Mouse (Mus musculus) cerebellum, postnatal 14 days (tissue): ENCODE data around the gene A2ml1.

Source experiments
- DNase-seq, 2 experiments: peaks; one replicate each; pipeline ENCODE4 v3.0.0; 2021; ENCODE audit warnings: mixed read lengths in 2 of 2

Gene A2ml1

GRCm38 (mm10) chr6:128549463-128550452 lies 31.6 kb downstream of the A2ml1 start:
- DNase-seq: no peak

- no peak for DNase-seq
Measured at GRCm38 (mm10) chr6:128548532-128548931, 32.9 kb downstream of the A2ml1 start.

GRCm38 (mm10) chr6:128545402-128545801 lies 36.0 kb downstream of the A2ml1 start:
- no peak for DNase-seq

GRCm38 (mm10) chr6:128543226-128543625 lies 38.2 kb downstream of the A2ml1 start:
- DNase-seq: peak; percentile 2 to 13

GRCm38 (mm10) chr6:128535250-128535649 lies 46.2 kb downstream of the A2ml1 start:
- no peak for DNase-seq

GRCm38 (mm10) chr6:128533296-128533695 lies 48.1 kb downstream of the A2ml1 start:
- no peak for DNase-seq

GRCm38 (mm10) chr6:128532701-128533100 lies 48.7 kb downstream of the A2ml1 start:
- no peak for DNase-seq

GRCm38 (mm10) chr6:128528491-128528890 lies 52.9 kb downstream of the A2ml1 start:
- no peak for DNase-seq

GRCm38 (mm10) chr6:128527110-128527509 lies 54.3 kb downstream of the A2ml1 start:
- DNase-seq: no peak

- no peak for DNase-seq
Measured at GRCm38 (mm10) chr6:128526601-128527000, 54.8 kb downstream of the A2ml1 start, which contains the start of gene Pzp. Pzp (minus strand) TSS chr6:128526720.

- DNase-seq: no peak
Measured at GRCm38 (mm10) chr6:128525801-128526200, 55.6 kb downstream of the A2ml1 start.

GRCm38 (mm10) chr6:128523360-128523759 lies 58.0 kb downstream of the A2ml1 start:
- no peak for DNase-seq

GRCm38 (mm10) chr6:128519159-128519558 lies 62.2 kb downstream of the A2ml1 start:
- DNase-seq: no peak

- peak; percentile 5 to 19 for DNase-seq
Measured at GRCm38 (mm10) chr6:128505676-128506236, 75.7 kb downstream of the A2ml1 start.

GRCm38 (mm10) chr6:128504743-128505142 lies 76.7 kb downstream of the A2ml1 start:
- DNase-seq: no peak

GRCm38 (mm10) chr6:128495346-128495745 lies 86.1 kb downstream of the A2ml1 start:
- DNase-seq: no peak

- DNase-seq: no peak
Measured at GRCm38 (mm10) chr6:128494646-128495331, 86.6 kb downstream of the A2ml1 start.

- no peak for DNase-seq
Measured at GRCm38 (mm10) chr6:128491916-128492315, 89.5 kb downstream of the A2ml1 start.

GRCm38 (mm10) chr6:128490141-128490540 lies 91.3 kb downstream of the A2ml1 start:
- no peak for DNase-seq
